Mouse (Mus musculus): ENCODE results near the gene Arhgef3.

Gene Arhgef3

GRCm38 (mm10) chr14:27166751-27167150 is 52.1 kb downstream of the Arhgef3 start:
- peak in 1 of 2 experiments; percentile 60 for DNase-seq

DNA sequence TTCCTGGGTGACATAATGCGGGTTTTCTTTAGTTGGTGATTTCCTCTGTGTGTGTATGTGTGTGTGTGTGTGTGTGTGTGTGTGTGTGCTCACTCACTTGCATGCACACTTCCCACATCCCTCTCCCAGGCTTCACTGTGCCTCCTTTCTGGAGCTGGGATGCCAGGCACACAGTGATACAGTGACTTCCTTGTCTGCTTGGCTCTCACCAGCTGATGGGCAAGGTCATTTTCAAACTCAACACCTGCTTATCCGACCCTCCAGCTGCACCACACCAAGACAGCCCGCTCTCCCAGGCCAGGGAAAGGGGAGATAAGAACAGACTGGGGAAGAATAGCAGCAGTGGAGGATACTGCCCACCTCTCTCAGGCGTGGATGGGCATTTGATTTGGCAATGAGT is 52.5 kb downstream of the Arhgef3 start:
- DNase-seq = no peak

GRCm38 (mm10) chr14:27168387-27168786 is 53.7 kb downstream of the Arhgef3 start:
- DNase-seq = no peak

DNA sequence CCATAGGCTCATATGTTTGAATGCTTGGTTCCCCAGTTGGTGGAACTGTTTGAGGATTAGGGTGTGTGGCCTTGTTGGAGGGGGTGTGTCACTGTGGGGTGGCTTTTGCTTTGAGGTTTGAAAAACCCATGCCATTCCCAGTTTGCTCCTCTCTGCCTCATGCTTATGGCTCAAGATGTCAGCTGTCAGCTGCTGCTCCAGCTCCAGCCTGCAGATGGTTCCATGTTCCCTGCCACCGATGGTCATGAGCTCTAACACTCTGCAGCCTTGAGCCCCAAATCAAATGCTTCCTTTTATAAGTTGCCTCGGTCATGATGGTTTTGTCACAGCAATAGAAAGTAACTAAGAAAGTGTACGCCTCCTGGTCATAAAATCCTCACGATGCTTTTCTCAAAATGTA is 54.6 kb downstream of the Arhgef3 start:
- no peak for DNase-seq

GRCm38 (mm10) chr14:27170421-27170820 is 55.7 kb downstream of the Arhgef3 start:
- DNase-seq = no peak

DNA sequence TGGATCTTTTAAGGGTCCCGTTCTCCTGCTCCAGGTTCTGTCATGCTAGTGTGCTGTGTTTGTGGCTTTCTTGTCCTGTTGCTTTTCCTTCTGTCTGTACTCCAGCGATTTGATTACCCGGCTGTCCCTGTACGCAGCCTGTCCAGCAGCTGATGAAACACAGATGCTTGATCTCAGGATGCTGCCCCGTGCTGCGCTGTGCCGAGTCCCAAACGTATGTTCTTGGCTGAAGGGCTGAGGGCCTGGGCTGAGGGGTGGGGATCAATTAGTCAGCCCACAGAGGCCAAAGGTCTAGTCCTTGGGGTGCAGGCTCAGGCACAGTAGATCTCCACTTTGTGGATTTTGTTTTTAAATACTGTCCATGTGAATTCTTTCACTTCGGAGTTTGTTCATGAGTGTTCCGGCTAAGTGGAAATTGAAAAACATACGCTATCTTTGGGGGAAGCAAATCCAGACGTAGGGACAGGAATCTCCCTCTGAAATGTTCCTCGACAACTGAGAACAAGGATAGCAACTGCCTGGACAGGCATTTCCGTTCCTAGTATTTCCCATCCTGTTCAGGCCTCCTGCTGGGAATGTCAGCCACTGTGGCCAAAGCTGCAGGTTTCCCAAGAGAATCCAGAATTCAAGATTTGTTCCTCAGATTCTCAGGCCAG is 56.6 kb downstream of the Arhgef3 start:
- DNase-seq = peak in 1 of 2 experiments; percentile 56

DNA sequence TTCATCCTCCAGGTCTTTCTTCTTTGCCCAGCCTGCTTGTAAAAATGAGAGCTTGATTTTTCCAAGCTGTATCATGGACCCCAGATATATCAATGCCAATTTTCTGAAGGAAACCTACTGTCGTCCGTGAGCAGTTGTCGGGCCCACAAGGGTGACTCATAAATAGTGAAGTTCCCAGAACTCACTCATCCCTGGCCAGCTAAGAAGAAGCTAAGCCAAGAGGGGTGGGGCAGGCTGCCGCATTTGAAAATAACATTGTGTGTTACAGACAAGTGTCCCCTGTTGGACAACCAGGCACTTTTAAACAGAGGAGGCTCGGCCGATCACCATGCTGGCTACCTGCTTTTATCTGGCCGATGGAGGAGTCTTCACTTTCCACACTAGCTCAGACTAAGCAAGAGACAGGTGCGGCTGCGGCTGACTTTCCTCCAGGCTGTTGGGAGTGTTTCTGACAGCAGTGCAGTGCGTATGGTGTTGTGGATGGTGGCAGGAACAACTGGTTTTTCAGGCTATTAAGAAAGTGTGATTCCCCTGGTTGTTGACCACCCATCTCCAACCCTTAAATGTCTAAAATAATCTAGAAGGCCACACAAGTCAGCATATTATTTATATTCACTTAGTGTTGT is 58.6 kb downstream of the Arhgef3 start:
- peak; percentile 54 to 79 for DNase-seq

GRCm38 (mm10) chr14:27174188-27174786 is 59.6 kb downstream of the Arhgef3 start:
- DNase-seq = no peak

- peak; percentile 63 to 66 for DNase-seq
Observed at GRCm38 (mm10) chr14:27174831-27175301, 60.2 kb downstream of the Arhgef3 start.

DNA sequence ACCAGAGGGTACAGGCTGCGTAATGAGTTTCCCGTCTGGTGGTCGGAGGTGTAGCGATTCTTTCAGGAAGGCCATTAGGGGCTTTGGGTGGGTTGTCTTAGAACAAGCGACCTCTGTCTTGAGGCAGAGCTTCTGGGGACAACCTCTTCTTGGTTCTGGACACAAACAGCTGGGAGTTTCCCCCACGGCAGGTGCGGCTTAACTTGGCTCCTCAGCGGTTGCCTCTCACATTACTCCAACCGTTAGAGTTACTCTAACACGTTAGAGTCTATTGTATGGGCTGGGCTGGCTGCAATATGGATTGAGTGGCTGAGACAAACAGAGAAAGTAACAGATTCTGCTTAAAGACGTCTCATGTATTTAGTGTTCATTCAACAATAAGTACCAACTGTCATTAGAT is 60.6 kb downstream of the Arhgef3 start:
- DNase-seq = no peak

GRCm38 (mm10) chr14:27177800-27178559 is 63.3 kb downstream of the Arhgef3 start:
- DNase-seq = peak in 1 of 2 experiments; percentile 76

- peak; percentile 86 to 93 for DNase-seq
Observed at GRCm38 (mm10) chr14:27178560-27178920, 63.8 kb downstream of the Arhgef3 start.

- DNase-seq = no peak
Observed at GRCm38 (mm10) chr14:27179771-27180170, 65.1 kb downstream of the Arhgef3 start.

DNA sequence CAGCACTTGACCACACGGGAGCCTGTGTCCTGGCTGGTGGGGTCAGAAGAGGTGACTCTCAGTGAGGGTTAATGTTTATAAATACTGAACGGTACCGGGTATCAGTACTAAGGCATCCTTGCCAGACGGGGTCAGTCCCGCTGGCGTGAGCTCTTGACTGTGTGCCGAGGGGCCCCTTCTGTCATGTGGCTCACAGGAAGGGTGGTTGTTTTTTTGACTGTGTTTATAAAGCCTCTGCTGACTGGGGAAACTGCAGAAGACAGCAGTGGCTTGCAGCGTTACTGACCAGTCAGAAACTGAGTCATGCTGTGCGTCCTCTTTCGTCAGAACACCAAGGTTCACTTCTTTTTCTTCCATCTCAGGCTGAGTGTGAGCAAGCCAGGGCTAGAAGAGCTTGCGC is 67.4 kb downstream of the Arhgef3 start:
- peak; percentile 59 to 87 for DNase-seq

DNA sequence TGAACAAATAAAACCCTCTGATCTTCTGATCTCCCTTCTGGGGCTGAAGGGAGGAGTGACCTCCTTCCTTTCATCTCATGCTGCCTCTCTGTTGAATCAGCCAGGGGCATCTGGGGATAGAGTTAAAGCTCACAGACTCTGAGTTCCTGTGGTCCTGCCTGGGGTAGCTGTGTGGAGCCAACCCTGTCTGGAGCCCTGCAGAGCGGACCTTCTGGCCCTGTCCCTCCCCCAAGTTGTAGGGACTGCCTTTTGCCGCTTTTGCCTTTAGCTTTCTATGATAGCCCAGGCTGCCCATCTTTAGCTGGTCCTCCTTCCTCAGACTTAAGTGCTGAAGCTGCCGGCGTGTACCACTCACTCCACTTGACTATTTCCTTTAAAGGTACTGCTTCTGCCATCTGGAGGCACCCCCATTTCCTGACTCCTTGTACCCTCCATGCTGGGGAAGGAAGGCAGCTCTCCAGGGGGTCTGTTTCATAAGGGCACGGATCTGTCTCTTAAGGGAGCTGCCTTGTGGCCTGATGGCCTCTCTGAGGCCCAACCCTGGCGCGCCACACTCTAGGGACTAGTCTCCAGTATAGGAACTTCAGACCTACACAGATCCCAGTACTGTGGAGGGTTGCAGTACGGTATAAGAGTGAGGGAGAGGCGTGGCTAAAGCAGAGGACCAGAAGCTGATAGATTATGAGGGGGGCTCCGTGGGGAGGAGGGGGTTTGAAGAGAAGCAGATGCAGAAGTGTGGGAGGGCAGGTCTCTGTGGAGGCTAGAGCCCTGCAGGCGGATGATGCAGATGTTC is 68.1 kb downstream of the Arhgef3 start:
- no peak for DNase-seq

DNA sequence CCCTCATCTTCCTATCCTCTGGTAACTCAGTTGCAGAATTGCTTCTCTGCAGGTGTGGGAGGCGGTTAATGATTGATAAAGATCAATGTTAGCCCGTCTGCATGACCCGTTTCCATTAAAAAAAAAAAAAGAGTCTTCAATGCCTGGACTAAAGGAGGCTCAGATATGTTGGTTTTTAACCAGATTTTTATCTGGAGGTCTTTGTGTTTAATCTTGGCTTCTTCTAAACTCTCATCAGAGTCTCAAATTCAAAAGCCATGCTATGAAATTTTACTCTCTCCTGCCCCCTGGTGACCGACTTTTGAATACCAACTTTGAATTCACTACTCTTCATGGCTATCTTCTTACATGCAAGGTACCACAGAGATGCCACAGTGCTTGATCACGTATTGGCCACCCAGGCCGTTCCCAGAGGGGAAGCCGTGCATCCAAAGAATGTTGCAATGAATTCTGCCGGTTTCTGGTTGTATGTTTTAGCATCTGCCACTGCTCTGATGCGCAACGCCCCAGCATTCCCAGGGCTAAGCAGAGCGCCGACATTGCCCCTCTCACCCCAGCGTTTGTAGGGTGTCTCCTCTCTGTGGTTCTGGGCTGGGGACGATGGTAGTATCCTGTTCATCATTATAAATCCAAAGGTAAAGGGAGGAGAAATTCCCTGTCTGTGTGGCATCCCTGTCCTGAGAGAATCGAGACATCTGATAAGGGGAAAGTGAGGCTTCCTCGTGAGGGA is 69.0 kb downstream of the Arhgef3 start:
- DNase-seq = peak in 1 of 2 experiments; percentile 79

DNA sequence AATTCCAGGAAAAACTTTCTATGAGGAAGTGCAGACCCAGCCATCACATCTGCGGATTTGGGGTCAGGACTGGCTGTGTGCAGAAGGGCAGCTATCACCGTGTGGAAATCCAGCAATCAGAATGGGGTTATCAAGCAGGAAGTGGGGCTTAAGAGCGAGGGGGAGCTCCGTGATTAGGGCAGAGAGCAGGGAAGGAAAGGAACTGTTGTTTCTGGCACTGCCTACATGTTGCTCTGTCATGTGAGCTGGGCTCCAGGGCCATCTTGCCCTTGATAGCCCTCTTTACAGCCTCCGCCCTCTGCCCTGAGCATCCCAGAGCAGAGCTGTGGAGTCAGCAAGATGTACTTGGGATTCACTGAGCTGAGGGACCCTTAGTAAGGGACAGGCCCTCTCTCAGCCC is 71.2 kb downstream of the Arhgef3 start:
- DNase-seq = no peak

DNA sequence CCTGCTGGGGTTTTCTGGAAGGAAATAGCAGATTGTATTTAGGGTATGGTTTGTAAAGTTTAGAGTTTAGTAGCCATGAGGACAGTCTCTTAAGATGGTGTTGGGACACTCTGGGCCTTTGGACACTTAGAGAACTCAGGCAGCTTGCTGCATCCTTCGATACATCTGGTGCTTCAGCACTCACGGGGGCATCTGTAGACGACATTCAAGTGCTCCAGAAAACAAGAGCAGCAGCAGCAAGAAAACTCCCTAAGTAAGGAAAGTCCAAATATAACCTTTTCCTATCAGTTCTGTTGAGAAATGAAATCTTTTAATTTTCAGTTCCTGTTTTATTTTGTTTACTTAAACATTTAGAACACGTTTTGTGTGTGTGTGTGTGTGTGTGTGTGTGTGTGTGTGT is 71.9 kb downstream of the Arhgef3 start:
- DNase-seq = no peak

DNA sequence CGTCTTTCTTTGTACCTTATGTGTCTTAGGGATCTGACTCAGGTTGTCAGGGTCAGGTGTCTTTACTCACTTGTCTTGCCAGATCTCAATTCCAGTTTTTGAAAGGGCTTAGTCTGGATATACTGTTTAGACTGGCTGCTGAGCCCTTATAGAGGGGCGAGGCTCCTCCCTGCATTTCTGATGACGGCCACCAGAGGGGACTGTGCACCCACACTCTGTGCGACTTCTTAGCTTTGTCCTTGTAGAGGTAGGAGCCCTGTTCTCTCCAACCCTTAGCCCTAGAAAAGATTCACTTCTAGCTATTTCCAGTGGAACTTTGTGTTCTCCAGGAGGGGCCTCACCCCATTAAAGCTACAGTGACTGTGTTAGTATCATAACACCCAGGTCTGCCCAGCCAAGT is 72.3 kb downstream of the Arhgef3 start:
- peak; percentile 81 to 87 for DNase-seq

- DNase-seq = no peak
Observed at GRCm38 (mm10) chr14:27187885-27188284, 73.2 kb downstream of the Arhgef3 start.

GRCm38 (mm10) chr14:27192450-27192849 is 77.8 kb downstream of the Arhgef3 start:
- DNase-seq = peak in 1 of 2 experiments; percentile 59

DNA sequence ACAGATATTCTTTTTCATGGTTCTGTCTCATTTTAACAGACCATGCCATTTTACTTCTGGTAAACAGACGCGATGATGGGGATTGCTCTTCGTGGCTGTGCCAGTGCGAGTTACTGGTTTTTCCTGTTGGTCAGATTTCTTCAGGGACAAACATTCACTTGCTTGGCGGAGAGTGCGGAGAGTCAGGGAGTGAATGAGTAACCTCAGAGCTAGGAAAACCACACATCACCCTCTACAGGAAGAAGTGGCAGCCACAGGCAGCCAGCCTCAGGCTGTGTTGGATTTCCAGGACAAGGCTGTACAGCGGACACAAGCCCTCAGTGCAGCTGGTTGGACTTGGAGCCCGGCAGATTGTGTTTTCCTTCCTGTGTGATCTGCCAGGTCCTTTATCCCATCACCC is 82.3 kb downstream of the Arhgef3 start:
- DNase-seq = no peak
